Mouse (Mus musculus): ENCODE data around the gene Slco6c1.

- no peak for TF ChIP-seq CTCF (IDR thresholded peaks at IDR 0.05; ENCODE audit: extremely low read depth, insufficient read depth, insufficient read length, insufficient replicate concordance)
- TF ChIP-seq POLR2A (IDR thresholded peaks at IDR 0.05; ENCODE audit: low read depth, low read length), result no peak
These were observed 108.7 kb downstream of the Slco6c1 start for GRCm38 (mm10) chr1:97019404-97019803.
